Mouse (Mus musculus) brain, embryonic 18.5 days (tissue): ENCODE data around the gene Tgfbr2.

Experiments used
- DNase-seq: peaks from one replicate; pipeline ENCODE4 v3.0.0-alpha.2; 2012; ENCODE audit warnings: low read depth, low spot score

Tgfbr2 gene

GRCm38 (mm10) chr9:116160067-116160466, 15.1 kb downstream of the Tgfbr2 start:
- DNase-seq, result no peak

- no peak for DNase-seq
These were observed 18.7 kb downstream of the Tgfbr2 start for GRCm38 (mm10) chr9:116156501-116156900.

GRCm38 (mm10) chr9:116152878-116153277, 22.3 kb downstream of the Tgfbr2 start:
- no peak for DNase-seq

DNA sequence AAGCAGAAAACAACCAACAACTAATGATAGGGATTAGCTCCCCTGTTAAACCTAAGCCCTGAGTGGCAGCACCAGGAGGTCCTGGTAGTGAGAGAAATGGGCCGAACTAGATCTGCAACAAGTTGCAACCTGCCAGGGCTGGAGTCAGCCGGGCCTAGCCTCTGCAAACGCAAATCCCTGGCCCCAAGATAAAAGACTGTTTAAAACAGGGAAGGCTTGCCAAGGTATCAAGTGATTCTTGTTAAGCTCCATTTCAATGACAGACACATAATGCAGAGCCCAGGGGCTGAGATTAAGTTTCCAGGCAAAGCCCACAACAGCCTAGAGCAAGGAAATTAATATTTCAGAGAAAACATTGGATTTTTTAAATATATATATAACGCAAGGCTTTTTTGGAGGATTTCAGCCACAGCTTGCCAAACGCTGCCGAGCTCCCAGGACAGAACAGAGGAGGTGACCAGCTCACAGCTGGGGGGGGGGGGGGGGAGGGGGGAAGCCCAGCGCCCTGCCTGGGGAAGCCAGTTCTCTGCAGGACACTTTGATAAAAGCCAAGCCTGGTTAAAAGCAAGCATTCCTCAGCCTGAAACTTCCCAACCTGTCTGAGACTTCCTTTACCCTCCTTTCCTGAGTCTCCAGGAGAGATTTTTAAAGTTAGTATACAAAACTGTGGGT, 24.3 kb downstream of the Tgfbr2 start:
- no peak for DNase-seq

GRCm38 (mm10) chr9:116148809-116149208, 26.4 kb downstream of the Tgfbr2 start:
- DNase-seq, result no peak

DNA sequence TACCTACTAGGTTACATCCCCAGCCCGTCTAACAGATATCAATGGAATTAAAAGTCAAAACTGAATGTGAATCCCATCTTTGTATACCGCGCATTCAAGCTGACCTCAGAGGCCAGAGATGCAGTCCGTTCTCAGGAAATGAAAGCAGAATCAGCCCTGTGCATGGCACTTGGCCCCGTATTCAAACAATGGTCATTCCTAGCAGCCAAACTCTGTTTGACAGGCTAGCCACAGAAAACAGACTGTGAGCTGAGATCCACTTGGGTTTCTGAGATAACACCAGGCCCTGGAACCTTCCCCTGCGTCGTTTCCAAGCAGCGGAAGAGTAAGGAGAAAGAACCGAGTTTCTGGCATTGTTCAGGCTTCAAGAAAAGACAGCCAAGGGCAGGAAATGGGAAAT, 28.9 kb downstream of the Tgfbr2 start:
- no peak for DNase-seq

GRCm38 (mm10) chr9:116145231-116145641, 29.9 kb downstream of the Tgfbr2 start:
- no peak for DNase-seq

GRCm38 (mm10) chr9:116140422-116140821, 34.7 kb downstream of the Tgfbr2 start:
- DNase-seq, result no peak

- DNase-seq, result no peak
These were observed 35.6 kb downstream of the Tgfbr2 start for GRCm38 (mm10) chr9:116139549-116139948.

DNA sequence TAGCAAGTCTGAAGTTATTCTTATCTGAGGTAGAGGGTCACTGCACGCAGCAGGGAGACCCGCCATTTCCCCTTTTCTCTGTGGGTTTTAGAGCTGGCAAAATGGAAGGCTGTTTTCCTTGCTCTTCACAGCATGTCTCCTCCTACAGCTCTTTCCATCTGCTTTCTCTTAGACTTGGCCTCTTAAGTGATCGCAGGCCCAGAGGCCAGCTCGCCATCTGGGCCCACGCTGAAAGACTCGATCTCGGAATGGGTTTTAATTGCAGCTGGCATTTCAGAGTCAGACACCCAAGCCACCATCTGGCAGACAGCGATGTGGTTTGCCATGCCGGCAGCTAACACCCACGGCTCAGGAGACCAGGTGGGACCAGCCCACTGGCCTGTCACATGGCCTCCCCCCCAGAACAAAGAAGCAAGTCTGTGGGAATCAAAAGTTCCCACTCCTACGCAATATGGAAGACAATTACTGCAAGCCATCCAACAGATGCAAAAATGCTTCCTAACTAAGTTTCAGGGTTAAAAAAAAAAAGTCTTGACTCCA, 36.5 kb downstream of the Tgfbr2 start:
- no peak for DNase-seq

GRCm38 (mm10) chr9:116137645-116138044, 37.5 kb downstream of the Tgfbr2 start:
- no peak for DNase-seq

GRCm38 (mm10) chr9:116136811-116137210, 38.3 kb downstream of the Tgfbr2 start:
- no peak for DNase-seq

GRCm38 (mm10) chr9:116136146-116136545, 39.0 kb downstream of the Tgfbr2 start:
- no peak for DNase-seq

DNA sequence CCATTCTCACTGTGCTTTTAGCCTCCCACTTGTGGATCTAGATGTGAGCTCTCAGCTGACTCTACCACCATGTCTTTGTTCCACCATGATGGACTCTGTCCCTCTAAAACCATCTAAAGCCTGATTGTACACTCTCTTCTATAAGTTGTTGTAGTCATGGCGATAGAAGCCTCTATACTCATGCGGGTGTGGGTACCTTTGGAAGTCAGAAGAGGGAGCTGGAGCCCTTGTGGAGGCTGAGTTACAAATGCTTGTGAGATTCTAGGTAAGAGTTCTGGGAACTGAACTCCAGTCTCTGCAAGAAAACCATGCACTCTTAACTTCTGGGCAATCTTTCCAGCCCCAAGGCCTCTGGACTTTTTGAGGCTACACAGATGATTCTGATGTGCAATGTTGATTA, 40.7 kb downstream of the Tgfbr2 start:
- no peak for DNase-seq

DNA sequence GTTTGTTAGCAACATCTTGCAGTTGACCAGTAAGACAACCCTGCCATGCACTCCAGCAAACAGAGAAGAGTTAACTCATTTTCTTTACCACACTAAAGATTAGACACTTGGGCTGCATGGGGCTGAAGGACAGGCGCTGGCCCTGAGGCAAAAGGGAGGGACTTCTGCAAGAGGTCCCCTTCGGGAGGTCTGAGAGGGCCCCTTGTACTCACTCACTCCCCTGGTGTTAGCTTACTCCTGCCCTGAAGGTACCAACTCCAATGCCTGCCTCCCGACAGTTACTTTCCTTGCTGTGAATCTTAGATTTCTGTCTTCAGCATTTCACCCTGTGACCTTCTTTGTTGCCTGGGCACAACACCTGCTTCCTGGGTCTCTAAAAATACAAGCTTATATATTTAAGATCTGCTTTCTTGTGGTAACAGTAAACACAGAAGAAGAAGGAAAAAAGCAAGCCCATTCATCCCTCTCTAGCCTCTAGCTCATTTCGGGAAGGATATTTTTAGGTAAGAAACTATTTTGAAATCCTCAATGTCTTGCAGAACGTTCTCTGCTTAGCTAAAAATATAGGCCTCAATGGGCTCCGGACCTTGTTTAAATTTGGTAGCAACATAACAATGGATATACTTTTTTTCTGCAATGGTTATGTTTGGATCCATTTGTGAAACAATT, 41.7 kb downstream of the Tgfbr2 start:
- no peak for DNase-seq

DNA sequence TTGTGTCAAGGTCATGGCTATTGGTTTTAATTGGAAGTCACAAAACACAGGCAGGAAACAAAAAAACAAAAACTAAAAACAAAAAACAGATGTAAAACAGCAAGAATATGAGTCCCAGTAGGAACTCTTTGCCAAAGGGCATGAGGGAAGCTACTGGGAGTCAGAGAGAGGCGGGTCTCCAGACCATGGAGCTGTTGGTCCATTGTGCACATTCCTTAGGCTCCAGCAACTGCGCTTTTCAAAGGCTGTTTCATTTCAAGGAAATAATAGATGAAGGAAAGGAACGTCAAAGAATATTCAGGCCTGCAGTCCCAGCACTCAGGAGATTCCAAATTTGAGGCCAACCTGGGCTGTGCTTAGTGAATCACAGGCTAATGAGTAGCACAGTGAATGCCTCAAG, 46.3 kb downstream of the Tgfbr2 start:
- DNase-seq, result no peak

DNA sequence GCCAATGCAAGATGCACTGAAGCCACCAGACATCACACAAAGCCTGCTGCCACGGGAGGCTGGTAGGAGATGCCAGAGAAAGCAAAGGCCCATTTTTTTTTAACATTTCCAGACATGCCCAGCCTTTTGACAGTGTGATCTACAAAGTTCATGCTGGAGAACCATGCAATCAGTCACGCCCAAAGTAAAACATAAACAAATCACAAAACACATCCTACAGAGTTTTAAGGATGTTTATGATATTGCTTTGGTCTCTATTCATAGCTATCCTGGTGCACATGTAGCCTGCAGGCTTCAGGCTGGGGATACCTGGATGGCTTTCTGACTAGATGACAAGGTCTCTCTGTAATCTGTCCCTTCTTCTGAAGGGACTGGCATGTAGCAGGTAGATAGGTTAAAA, 46.8 kb downstream of the Tgfbr2 start:
- no peak for DNase-seq

- DNase-seq, result no peak
These were observed 48.7 kb downstream of the Tgfbr2 start for GRCm38 (mm10) chr9:116126494-116126893.

DNA sequence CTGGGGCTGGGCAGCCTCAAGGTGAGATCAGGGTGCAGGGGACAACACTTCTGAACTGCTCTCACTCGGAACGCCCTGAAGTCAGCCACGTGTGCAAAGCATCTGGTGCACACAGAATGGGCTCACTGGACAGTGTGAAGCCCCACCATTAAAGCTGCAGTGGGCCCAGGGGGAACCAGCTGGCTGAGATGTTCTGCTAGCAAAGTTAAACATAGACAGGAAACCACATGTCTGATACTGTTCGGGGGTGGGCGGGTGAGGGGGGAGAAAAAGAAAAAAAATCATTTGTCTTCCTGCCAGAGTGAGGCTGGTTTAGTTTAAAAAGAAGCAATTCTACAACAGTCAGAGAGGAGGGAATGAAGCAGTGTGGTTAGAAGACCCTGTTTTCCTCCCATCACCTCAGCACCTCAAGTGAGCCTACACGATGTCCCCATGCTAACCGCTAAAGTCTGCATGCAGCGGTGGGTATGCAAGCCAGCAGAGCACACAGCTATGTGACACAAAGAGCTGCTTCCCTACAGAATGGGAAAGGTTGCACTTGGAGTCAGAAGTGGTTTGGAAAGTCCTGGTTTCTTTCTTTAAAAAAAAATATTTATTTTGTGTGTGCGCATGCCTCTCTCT, 52.1 kb downstream of the Tgfbr2 start:
- DNase-seq, result no peak

DNA sequence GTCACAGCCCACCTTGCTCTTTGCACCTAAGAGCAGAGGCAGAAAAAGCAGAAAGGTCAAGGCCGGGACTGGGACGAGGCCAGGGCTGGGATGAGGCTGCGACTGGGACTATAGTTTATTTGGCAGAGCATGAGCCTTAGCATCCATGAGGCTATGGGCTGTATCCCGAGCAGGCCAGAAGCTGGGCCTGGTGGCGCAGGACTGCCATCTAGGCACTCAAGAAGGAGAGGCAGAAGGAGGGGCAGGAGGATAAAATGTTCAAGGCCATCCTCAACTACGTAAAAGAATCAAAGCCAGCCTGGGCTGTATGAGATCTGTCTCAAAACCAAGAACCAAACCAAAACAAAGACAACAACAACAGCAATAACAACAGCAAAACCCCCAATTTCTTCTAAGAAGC, 52.6 kb downstream of the Tgfbr2 start:
- no peak for DNase-seq

DNA sequence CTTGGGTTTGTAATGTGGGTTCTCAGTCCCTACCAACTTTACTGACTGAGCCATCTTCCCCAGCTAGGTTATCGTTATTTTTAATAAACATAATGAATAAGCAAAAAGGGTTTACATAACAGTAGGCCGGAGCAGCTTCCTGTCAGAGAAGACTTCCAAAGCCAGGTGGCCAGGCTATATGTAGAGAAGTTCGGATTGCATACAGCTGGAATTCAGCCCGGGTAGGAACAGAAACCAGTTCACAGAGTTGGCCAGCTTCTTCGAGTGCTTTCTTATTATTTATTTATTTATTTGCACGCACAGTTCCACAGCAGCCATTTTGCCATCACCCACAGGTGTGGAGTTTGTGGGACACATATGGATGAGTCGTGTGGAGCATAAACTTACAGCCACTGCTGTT, 53.7 kb downstream of the Tgfbr2 start:
- DNase-seq, result no peak

DNA sequence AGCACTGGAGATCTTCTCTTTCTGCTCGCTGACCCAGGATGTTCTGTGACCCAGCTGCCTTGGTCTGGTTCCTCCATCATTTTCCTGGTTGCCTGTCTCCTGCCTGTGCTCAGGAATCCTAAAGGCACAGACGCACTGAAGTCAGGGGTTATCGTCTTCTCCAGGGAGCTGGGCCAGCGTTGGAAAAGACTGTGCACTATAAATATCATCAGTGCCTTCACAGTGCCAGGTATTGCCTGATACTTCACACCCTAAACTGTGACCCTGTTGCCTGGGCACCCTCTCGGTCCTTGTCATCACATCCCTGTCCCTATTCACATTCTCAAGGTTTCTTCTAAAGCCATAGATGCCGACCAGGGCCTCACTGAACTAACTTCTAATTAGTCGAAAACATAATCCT, 55.2 kb downstream of the Tgfbr2 start:
- DNase-seq, result no peak
